Mouse (Mus musculus): ENCODE data around the gene Olfr1057. TPM values are rescaled to one million over a fixed set of nuclear protein-coding genes. Genes with fewer than 3 reads are reported as not detected.
A peak's percentile ranks its signal among the peaks of the same experiment; 100 is the strongest.
"Not testable (repeated sequence)": the region's sequence is repeated elsewhere in the genome, so short reads cannot be mapped to it uniquely, and the experiment has no call there.

The Olfr1057 gene
- polyA plus RNA-seq (2012; rRNA removed), result not detected in 2 replicates

DNA sequence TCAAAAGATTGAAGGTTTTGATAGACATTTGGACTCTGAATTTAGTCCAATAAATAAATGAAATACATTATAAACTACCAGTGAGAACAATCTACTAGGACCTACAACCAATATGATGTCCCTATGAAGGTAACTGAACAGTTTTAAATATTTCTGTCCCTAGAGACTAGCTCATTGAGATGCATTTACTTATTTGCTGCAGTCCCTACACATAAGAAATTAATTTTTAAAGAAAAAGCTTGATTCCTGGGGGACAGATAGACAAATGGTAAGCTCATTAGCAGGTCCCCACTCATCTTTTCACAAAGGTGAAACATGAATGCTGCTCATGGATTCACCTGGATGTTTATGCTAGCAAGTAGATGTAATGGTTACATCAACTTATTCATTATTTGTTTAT is at the start of gene Olfr1057:
Olfr1057 (minus strand) TSS at position 101 of the 400 bp plus-strand sequence.
- TF ChIP-seq CTCF (IDR thresholded peaks at IDR 0.05; ENCODE audit: borderline replicate concordance, extremely low read depth, insufficient read depth, insufficient read length) (no peak), POLR2A (IDR thresholded peaks at IDR 0.05; ENCODE audit: borderline replicate concordance, extremely low read depth, insufficient read depth, insufficient read length, poor library complexity, severe bottlenecking) (no peak)

DNA sequence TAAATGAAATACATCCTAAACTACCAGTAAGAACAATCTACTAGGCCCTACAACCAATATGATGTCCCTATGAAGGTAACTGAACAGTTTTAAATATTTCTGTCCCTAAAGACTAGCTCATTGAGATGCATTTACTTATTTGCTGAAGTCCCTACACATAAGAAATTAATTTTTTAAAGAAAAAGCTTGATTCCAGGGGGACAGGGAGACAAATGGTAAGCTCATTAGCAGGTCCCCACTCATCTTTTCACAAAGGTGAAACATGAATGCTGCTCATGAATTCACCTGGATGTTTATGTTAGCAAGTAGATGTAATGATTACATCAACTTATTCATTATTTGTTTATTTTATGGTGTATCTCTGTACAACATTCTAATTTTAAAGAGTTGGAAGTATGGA is 48.5 kb upstream of the Olfr1057 start, which contains the start of gene Olfr1062:
Olfr1062 (minus strand) TSS at position 101 of the 400 bp plus-strand sequence.
- not testable (repeated sequence) for DNase-seq (ENCODE audit: low read depth)

More for the DNA sequence above, at the start of gene Olfr1057:
- no peak for DNase-seq (ENCODE audit: low read depth)

DNA sequence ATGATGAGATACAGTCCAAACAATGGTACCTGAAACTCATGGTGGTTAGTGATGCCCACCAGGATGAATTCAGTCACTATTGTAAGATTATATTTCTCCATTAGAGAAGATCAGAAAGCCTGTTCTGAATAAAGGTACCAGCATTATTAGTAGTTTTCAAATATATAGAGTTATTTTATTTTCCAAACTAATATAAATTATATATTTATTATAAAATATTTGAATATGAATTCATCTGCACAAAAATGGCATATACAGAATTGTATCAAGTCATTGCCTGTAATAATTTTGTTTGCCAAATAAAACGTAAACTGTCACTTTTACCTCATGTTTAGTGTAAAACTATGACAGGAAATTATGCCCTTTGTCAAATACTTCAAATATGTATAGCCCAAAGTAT is 35.8 kb upstream of the Olfr1057 start, which contains the start of gene Olfr1061:
Olfr1061 (minus strand) TSS at position 101 of the 400 bp plus-strand sequence.
- TF ChIP-seq POLR2A (IDR thresholded peaks at IDR 0.05; ENCODE audit: borderline replicate concordance, extremely low read depth, insufficient read depth, insufficient read length, poor library complexity, severe bottlenecking) (no peak), CTCF (IDR thresholded peaks at IDR 0.05; ENCODE audit: borderline replicate concordance, extremely low read depth, insufficient read depth, insufficient read length) (no peak)

DNA sequence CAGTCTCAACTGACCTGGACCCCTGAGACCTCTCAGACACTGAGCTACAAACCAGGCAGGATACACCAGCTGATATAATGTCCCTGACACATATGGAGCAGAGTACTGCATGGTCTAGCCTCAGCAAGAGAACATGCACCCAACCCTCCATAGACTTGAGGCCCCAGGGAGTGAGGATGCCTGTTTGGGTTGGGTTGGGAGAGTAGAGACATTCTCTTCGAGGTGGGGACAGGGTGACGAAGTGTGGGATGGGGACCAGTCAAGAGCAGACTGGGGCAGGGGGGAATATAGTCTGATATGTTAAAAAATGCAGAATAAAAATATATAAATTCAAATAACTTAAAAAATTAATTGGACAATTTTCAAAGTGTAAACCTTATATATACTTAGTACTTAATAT is 16.9 kb upstream of the Olfr1057 start:
- TF ChIP-seq CTCF (IDR thresholded peaks at IDR 0.05; ENCODE audit: borderline replicate concordance, extremely low read depth, insufficient read depth, insufficient read length), result no peak
- no peak for TF ChIP-seq POLR2A (IDR thresholded peaks at IDR 0.05; ENCODE audit: borderline replicate concordance, extremely low read depth, insufficient read depth, insufficient read length, poor library complexity, severe bottlenecking)
- DNase-seq (ENCODE audit: low read depth), result no peak

More for the DNA sequence above, 35.8 kb upstream of the Olfr1057 start, which contains the start of gene Olfr1061:
- DNase-seq (ENCODE audit: low read depth), result no peak

DNA sequence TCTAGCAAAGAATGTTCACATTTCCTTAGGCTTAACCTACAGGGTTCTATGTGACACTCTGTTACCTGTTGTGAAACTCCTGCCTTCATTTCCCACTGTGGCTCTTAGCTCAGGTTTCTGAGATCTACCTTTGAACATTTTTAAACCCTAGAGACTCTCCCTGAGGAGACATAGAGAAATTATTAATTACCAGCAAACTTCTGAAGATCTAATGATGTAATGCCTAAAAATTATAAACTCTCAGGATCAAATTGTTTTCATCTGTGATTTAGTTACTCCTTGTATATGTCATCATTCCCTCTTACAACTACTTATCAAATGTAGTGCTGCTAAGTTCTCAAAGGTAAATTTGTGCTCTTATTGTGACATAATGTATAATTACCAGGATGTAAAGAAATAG is 10.3 kb upstream of the Olfr1057 start, which contains the start of gene Olfr1058:
Olfr1058 (minus strand) TSS at position 101 of the 400 bp plus-strand sequence.
- DNase-seq (ENCODE audit: low read depth), result not testable (repeated sequence)

DNA sequence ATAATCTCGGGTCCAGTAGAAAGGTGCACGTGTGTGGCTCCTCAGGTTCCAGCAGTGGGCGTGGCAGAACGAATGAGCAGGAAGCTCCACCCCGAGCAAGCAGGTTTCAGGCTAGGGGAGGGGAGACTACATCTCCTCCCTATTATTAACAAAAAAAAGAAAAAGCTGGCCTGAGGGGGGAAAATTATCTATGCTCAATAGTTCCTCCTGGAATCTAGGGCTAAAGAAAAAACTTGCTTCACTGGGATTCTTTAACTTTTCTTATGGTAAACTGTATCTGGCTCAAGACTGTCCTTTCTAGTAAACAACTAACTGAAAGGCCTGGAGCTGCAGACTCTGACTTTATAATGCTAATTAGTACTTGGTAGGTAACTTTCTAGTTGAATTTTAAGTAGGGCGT is 11.9 kb downstream of the Olfr1057 start:
- DNase-seq (ENCODE audit: low read depth), result not testable (repeated sequence)

DNA sequence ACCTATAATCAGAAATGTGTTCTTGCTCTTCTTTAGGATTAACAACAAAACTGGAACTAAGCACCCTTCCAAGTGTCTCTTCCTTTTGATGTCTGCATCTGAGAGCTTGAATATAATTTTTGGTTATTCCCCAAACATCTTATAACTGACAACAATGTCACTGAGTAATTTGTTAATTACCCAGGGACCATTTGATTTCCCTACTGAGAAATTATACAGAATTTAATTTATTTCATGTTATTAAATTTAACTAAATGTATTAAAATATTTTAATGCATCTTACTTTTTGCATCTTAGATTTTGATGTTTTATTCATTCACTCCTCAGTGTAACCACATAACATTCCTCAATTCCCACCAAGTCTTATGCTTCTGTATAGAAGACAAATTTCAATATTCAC is 15.8 kb downstream of the Olfr1057 start, which contains the start of gene Olfr1056:
Olfr1056 (minus strand) TSS at position 101 of the 400 bp plus-strand sequence.
- no peak for DNase-seq (ENCODE audit: low read depth)

DNA sequence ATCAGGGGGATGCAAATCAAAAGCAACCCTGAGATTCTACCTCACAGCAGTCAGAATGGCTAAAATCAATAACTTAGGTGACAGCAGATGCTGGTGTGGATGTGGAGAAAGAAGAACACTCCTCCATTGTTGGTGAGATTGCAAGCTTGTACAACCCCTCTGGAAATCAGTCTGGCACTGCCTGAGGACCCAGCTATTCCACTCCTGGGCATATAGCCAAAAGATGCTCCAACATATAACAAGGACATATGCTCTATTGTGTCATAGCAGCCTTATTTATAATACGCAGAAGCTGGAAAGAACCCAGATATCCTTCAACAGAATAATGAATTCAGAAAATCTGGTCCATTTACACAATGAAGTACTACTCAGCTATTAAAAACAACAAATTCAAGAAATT is 26.4 kb downstream of the Olfr1057 start:
- peak; percentile 32 for DNase-seq (ENCODE audit: low read depth)

More for the DNA sequence above, 15.8 kb downstream of the Olfr1057 start, which contains the start of gene Olfr1056:
- TF ChIP-seq POLR2A (IDR thresholded peaks at IDR 0.05; ENCODE audit: borderline replicate concordance, extremely low read depth, insufficient read depth, insufficient read length, poor library complexity, severe bottlenecking) (no peak), CTCF (IDR thresholded peaks at IDR 0.05; ENCODE audit: borderline replicate concordance, extremely low read depth, insufficient read depth, insufficient read length) (no peak)

DNA sequence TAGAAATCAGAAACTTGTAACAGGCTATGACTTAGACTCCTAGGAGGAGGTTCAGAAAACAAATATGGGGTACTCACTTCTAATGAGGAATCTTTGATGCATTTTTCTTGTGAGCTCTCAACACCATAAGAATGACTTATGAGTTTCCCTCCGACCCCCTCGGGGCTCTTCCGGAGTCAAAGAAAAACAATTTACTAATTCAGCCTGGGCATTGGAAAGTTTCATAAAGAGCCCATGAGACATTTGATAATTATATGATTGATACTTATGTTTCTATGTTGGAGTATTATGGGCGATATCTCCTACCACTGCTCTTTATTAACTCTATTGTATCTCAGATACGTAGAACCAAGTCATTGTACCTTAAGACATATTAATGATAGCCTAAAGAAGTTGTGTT is 28.0 kb downstream of the Olfr1057 start, which contains the start of gene Olfr1055:
Olfr1055 (minus strand) TSS at position 101 of the 400 bp plus-strand sequence.
- DNase-seq (ENCODE audit: low read depth), result no peak
- TF ChIP-seq CTCF (IDR thresholded peaks at IDR 0.05; ENCODE audit: borderline replicate concordance, extremely low read depth, insufficient read depth, insufficient read length) (no peak), POLR2A (IDR thresholded peaks at IDR 0.05; ENCODE audit: borderline replicate concordance, extremely low read depth, insufficient read depth, insufficient read length, poor library complexity, severe bottlenecking) (no peak)

DNA sequence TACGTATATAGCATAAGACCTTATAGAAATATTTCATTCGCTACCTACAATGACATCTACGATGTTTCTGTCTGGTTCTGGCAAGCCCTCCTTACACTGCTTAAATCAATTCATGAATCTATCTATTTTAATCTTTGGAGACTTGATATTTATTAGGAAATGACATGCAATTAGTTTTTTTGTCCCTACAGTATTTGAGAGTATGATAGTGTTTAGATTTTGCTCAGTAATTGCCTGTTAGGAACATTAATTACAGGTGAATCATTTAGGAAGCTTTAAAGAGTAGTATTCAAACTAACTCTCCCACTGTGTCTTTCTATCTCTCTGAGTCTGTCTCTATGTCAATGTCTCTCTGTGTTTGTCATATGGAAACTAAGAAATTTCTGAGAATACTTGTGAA is 42.9 kb downstream of the Olfr1057 start, which contains the start of gene Olfr1054:
Olfr1054 (minus strand) TSS at position 101 of the 400 bp plus-strand sequence.
- TF ChIP-seq CTCF (IDR thresholded peaks at IDR 0.05; ENCODE audit: borderline replicate concordance, extremely low read depth, insufficient read depth, insufficient read length) (no peak), POLR2A (IDR thresholded peaks at IDR 0.05; ENCODE audit: borderline replicate concordance, extremely low read depth, insufficient read depth, insufficient read length, poor library complexity, severe bottlenecking) (no peak)
- DNase-seq (ENCODE audit: low read depth), result no peak

Other genes with a start within 250 kb of the Olfr1057 start
- gene Olfr1039, start 242.5 kb downstream of the Olfr1057 start, polyA plus RNA-seq (2012; rRNA removed), result not detected in 2 replicates
- gene Olfr1040, start 231.7 kb downstream of the Olfr1057 start, polyA plus RNA-seq (2012; rRNA removed), result not detected in 2 replicates
- gene Olfr1042, start 216.6 kb downstream of the Olfr1057 start, polyA plus RNA-seq (2012; rRNA removed), result not detected in 2 replicates
- not detected in 2 replicates for gene Olfr1043, start 210.9 kb downstream of the Olfr1057 start, polyA plus RNA-seq (2012; rRNA removed)
- gene Olfr1044, start 200.6 kb downstream of the Olfr1057 start, polyA plus RNA-seq (2012; rRNA removed), result not detected in 2 replicates
- gene Olfr52, start 192.7 kb downstream of the Olfr1057 start, polyA plus RNA-seq (2012; rRNA removed), result not detected in 2 replicates
- not detected in 2 replicates for gene Olfr1045, start 175.4 kb downstream of the Olfr1057 start, polyA plus RNA-seq (2012; rRNA removed)
- gene Olfr1046, start 159.1 kb downstream of the Olfr1057 start, polyA plus RNA-seq (2012; rRNA removed), result not detected in 2 replicates
- gene Olfr1047, start 147.0 kb downstream of the Olfr1057 start, polyA plus RNA-seq (2012; rRNA removed), result not detected in 2 replicates
- gene Olfr1048, start 138.1 kb downstream of the Olfr1057 start, polyA plus RNA-seq (2012; rRNA removed), result not detected in 2 replicates
- gene Olfr1049, start 120.1 kb downstream of the Olfr1057 start, polyA plus RNA-seq (2012; rRNA removed), result not detected in 2 replicates
- gene Olfr1051, start 99.3 kb downstream of the Olfr1057 start, polyA plus RNA-seq (2012; rRNA removed), result not detected in 2 replicates
- not detected in 2 replicates for gene Olfr1052, start 85.9 kb downstream of the Olfr1057 start, polyA plus RNA-seq (2012; rRNA removed)
- gene Olfr1053, start 63.1 kb downstream of the Olfr1057 start, polyA plus RNA-seq (2012; rRNA removed), result not detected in 2 replicates
- not detected in 2 replicates for gene Olfr1054, start 43.0 kb downstream of the Olfr1057 start, polyA plus RNA-seq (2012; rRNA removed)
- gene Olfr1055, start 28.1 kb downstream of the Olfr1057 start, polyA plus RNA-seq (2012; rRNA removed), result not detected in 2 replicates
- gene Olfr1056, start 15.9 kb downstream of the Olfr1057 start, polyA plus RNA-seq (2012; rRNA removed), result not detected in 2 replicates
- not detected in 2 replicates for gene Olfr1058, start 10.2 kb upstream of the Olfr1057 start, polyA plus RNA-seq (2012; rRNA removed)
- not detected in 2 replicates for gene Olfr1061, start 35.7 kb upstream of the Olfr1057 start, polyA plus RNA-seq (2012; rRNA removed)
- not detected in 2 replicates for gene Olfr1062, start 48.4 kb upstream of the Olfr1057 start, polyA plus RNA-seq (2012; rRNA removed)
- gene Olfr1065, start 72.2 kb upstream of the Olfr1057 start, polyA plus RNA-seq (2012; rRNA removed), result not detected in 2 replicates
- gene Olfr1066, start 77.9 kb upstream of the Olfr1057 start, polyA plus RNA-seq (2012; rRNA removed), result not detected in 2 replicates
- not detected in 2 replicates for gene Olfr228, start 109.0 kb upstream of the Olfr1057 start, polyA plus RNA-seq (2012; rRNA removed)
- gene Olfr1076, start 130.1 kb upstream of the Olfr1057 start, polyA plus RNA-seq (2012; rRNA removed), result not detected in 2 replicates
- not detected in 2 replicates for gene Olfr1079, start 164.1 kb upstream of the Olfr1057 start, polyA plus RNA-seq (2012; rRNA removed)
- not detected in 2 replicates for gene Olfr1080, start 179.8 kb upstream of the Olfr1057 start, polyA plus RNA-seq (2012; rRNA removed)
- not detected in 2 replicates for gene Olfr1082, start 220.6 kb upstream of the Olfr1057 start, polyA plus RNA-seq (2012; rRNA removed)

Measured in brain, embryonic 14.5 days (tissue).